Mouse (Mus musculus) lung, postnatal 36 days (tissue): ENCODE measurements around the gene Zfp786.
"Not testable (repeated sequence)": the region's sequence is repeated elsewhere in the genome, so short reads cannot be mapped to it uniquely, and the experiment has no call there.

ENCODE experiments used
- DNase-seq: peaks from one replicate; pipeline ENCODE4 v3.0.0; 2022; ENCODE audit warnings: mixed read lengths

Zfp786 gene

GRCm38 (mm10) chr6:47771760-47772159, 58.9 kb downstream of the Zfp786 start:
- DNase-seq: not testable (repeated sequence)

- not testable (repeated sequence) for DNase-seq
These were observed 59.6 kb downstream of the Zfp786 start for GRCm38 (mm10) chr6:47771113-47771512.

DNA sequence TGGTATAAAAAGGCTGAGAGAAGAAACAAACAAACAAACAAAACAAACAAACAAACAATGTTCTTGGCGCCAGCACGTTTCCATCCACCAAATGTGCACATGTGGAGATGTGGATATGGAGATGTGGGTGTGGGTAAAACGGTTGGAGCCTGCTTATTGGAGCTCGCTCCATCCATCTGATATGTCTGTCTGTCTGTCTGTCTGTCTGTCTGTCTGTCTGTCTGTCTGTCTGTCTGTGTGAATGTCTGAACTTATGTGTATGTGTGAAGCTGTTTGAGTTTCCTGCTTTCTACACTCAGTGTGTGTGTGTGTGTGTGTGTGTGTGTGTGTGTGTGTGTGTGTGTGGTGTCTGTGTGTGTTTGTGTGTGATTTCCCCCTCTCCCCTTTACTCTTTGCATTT, 60.8 kb downstream of the Zfp786 start:
- not testable (repeated sequence) for DNase-seq
